Mouse (Mus musculus) lung, embryonic 14.5 days (tissue): ENCODE measurements at regions not wholly inside any gene's neighbourhood (a gene's known extent, or its start where the extent isn't known, plus 50 kb on each side); places are given as distances from the start of the nearest gene placed in this dataset.
"Not testable (repeated sequence)": the region's sequence is repeated elsewhere in the genome, so short reads cannot be mapped to it uniquely, and the experiment has no call there.

Source experiments
- ATAC-seq: fragments of 200-750 bp; cut with Nextera tagmentation; 2 replicates; pipeline ENCODE4 v1.8.0; 2017; ENCODE audit warnings: mild to moderate bottlenecking, moderate TSS enrichment, moderate library complexity; ENCODE audit not compliant: insufficient read depth
- DNase-seq: peaks from one replicate; pipeline ENCODE4 v3.0.0-alpha.2; 2015
- H3K27ac ChIP-seq: fragments of 300-500 bp; sonication (generic); 2 replicates; pipeline ENCODE4 v1.5.1; 2014; ENCODE audit warnings: low read depth, mild to moderate bottlenecking, moderate library complexity
- H3K27me3 ChIP-seq: fragments of 300-500 bp; sonication (generic); 2 replicates; pipeline ENCODE4 v1.6.1; 2014; ENCODE audit warnings: low read length, control low read depth; ENCODE audit not compliant: insufficient read depth
- H3K36me3 ChIP-seq: fragments of 300-500 bp; sonication (generic); 2 replicates; pipeline ENCODE4 v1.6.1; 2014; ENCODE audit warnings: control low read depth; ENCODE audit not compliant: insufficient read depth
- H3K4me1 ChIP-seq: fragments of 300-500 bp; sonication (generic); 2 replicates; pipeline ENCODE4 v1.6.1; 2014; ENCODE audit warnings: antibody characterized with exemption, control low read depth; ENCODE audit not compliant: insufficient read depth
- H3K4me2 ChIP-seq: fragments of 300-500 bp; sonication (generic); 2 replicates; pipeline ENCODE4 v1.6.1; 2014; ENCODE audit warnings: mild to moderate bottlenecking
- H3K4me3 ChIP-seq: fragments of 300-500 bp; sonication (generic); 2 replicates; pipeline ENCODE4 v1.5.1; 2014; ENCODE audit warnings: low read depth, low read length
- H3K9ac ChIP-seq: fragments of 300-500 bp; sonication (generic); 2 replicates; pipeline ENCODE4 v1.6.1; 2014
- H3K9me3 ChIP-seq: fragments of 300-500 bp; sonication (generic); 2 replicates; pipeline ENCODE4 v1.6.1; 2016; ENCODE audit warnings: low read depth, low read length, control low read depth
- CTCF ChIP-seq: IDR thresholded peaks from 2 replicates; pipeline ENCODE4 v1.5.1; 2016; ENCODE audit warnings: antibody characterized with exemption, low read depth
- WGBS: fragments of 180-500 bp; shearing (Covaris S2); extraction: QIAGEN DNeasy Blood & Tissue Kit; methylation state at CpG from one replicate; pipeline ENCODE4 v1.1.7; 2014; 5-methylcytosine and 5-hydroxymethylcytosine counted together

- H3K9me3 ChIP-seq: no peaks in the 10 kb centered on the region
- DNase-seq: no peak
- no peak for TF ChIP-seq CTCF
- no peak overlapping the region for H3K4me2 ChIP-seq
- ATAC-seq: no peak
- no peak overlapping the region for H3K27ac ChIP-seq
- H3K27me3 ChIP-seq: no peaks in the 10 kb centered on the region; the same call in 1 of the 2 replicates
- no peak overlapping the region for H3K4me3 ChIP-seq
- H3K9ac ChIP-seq: no peak overlapping the region
- WGBS: 56% methylated on average over 3 of the region's 3 CpGs
- no peaks in the 10 kb centered on the region for H3K36me3 ChIP-seq
- no peaks in the 10 kb centered on the region for H3K4me1 ChIP-seq
Observed at GRCm38 (mm10) chrX:166809165-166809564, 223.6 kb upstream of the Egfl6 start.

- TF ChIP-seq CTCF: no peak
- ATAC-seq (no peak), DNase-seq (no peak)
- Histone ChIP-seq H3K4me3 (no peak overlapping the region), H3K4me2 (no peak overlapping the region), H3K4me1 (no peaks in the 10 kb centered on the region), H3K36me3 (no peaks in the 10 kb centered on the region), H3K9me3 (no peaks in the 10 kb centered on the region), H3K9ac (no peak overlapping the region), H3K27ac (no peak overlapping the region), H3K27me3 (no peaks in the 10 kb centered on the region; the same call in 1 of the 2 replicates)
- 73% methylated on average over 5 of the region's 5 CpGs for WGBS
Observed at GRCm38 (mm10) chrX:166808207-166808606, 222.7 kb upstream of the Egfl6 start.

GRCm38 (mm10) chrX:166805957-166806356 is 220.4 kb upstream of the Egfl6 start:
- H3K9me3 ChIP-seq: no peaks in the 10 kb centered on the region
- H3K9ac ChIP-seq: no peak overlapping the region
- H3K27ac ChIP-seq: no peak overlapping the region
- H3K4me3 ChIP-seq: no peak overlapping the region
- H3K36me3 ChIP-seq: no peaks in the 10 kb centered on the region
- TF ChIP-seq CTCF: no peak
- no peaks in the 10 kb centered on the region for H3K4me1 ChIP-seq
- ATAC-seq: no peak
- DNase-seq: no peak
- H3K4me2 ChIP-seq: no peak overlapping the region
- no peaks in the 10 kb centered on the region; the same call in 1 of the 2 replicates for H3K27me3 ChIP-seq
- WGBS: 85% methylated on average over 1 of the region's 1 CpGs

- no peak overlapping the region for H3K9ac ChIP-seq
- H3K27ac ChIP-seq: no peak overlapping the region
- ATAC-seq: peak; percentile 35; the same call in 1 of the 2 replicates
- H3K4me2 ChIP-seq: no peak overlapping the region
- no peaks in the 10 kb centered on the region; the same call in 1 of the 2 replicates for H3K27me3 ChIP-seq
- H3K4me1 ChIP-seq: no peaks in the 10 kb centered on the region
- DNase-seq: no peak
- no peak for TF ChIP-seq CTCF
- WGBS: 51% methylated on average over 4 of the region's 4 CpGs
- H3K36me3 ChIP-seq: no peaks in the 10 kb centered on the region
- no peak overlapping the region for H3K4me3 ChIP-seq
- no peaks in the 10 kb centered on the region for H3K9me3 ChIP-seq
Observed at GRCm38 (mm10) chrX:166805480-166805879, 220.0 kb upstream of the Egfl6 start.

GRCm38 (mm10) chrX:166803246-166803645 is 217.7 kb upstream of the Egfl6 start:
- Histone ChIP-seq H3K27me3 (no peaks in the 10 kb centered on the region), H3K4me2 (no peak overlapping the region), H3K27ac (no peak overlapping the region), H3K4me3 (no peak overlapping the region), H3K9me3 (no peaks in the 10 kb centered on the region), H3K9ac (no peak overlapping the region), H3K36me3 (no peaks in the 10 kb centered on the region), H3K4me1 (no peaks in the 10 kb centered on the region)
- no peak for TF ChIP-seq CTCF
- 51% methylated on average over 6 of the region's 6 CpGs for WGBS
- DNase-seq: no peak
- no peak for ATAC-seq

- H3K27ac ChIP-seq: no peak overlapping the region
- no peaks in the 10 kb centered on the region for H3K9me3 ChIP-seq
- ATAC-seq: no peak
- WGBS: 76% methylated on average over 2 of the region's 2 CpGs
- no peak overlapping the region for H3K4me3 ChIP-seq
- H3K9ac ChIP-seq: no peak overlapping the region
- no peaks in the 10 kb centered on the region for H3K4me1 ChIP-seq
- no peaks in the 10 kb centered on the region for H3K36me3 ChIP-seq
- no peak for TF ChIP-seq CTCF
- DNase-seq: no peak
- no peaks in the 10 kb centered on the region for H3K27me3 ChIP-seq
- H3K4me2 ChIP-seq: no peak overlapping the region
Observed at GRCm38 (mm10) chrX:166801017-166801416, 215.5 kb upstream of the Egfl6 start.

- 54% methylated on average over 2 of the region's 2 CpGs for WGBS
- H3K27ac ChIP-seq: no peak overlapping the region
- no peak for TF ChIP-seq CTCF
Observed at GRCm38 (mm10) chrX:166795651-166796050, 210.1 kb upstream of the Egfl6 start.

GRCm38 (mm10) chrX:166789031-166789430 is 203.5 kb upstream of the Egfl6 start:
- H3K4me3 ChIP-seq: no peak overlapping the region
- no peak overlapping the region for H3K27ac ChIP-seq
- no peak overlapping the region for H3K9ac ChIP-seq
- ATAC-seq (no peak), DNase-seq (no peak)
- no peak for TF ChIP-seq CTCF
- WGBS: 68% methylated on average over 3 of the region's 3 CpGs
- H3K4me2 ChIP-seq: no peak overlapping the region
- no peaks in the 10 kb centered on the region for H3K27me3 ChIP-seq
- no peaks in the 10 kb centered on the region for H3K4me1 ChIP-seq
- H3K9me3 ChIP-seq: no peaks in the 10 kb centered on the region
- H3K36me3 ChIP-seq: no peaks in the 10 kb centered on the region

More at GRCm38 (mm10) chrX:166795651-166796050, 210.1 kb upstream of the Egfl6 start:
- no peak for DNase-seq
- H3K27me3 ChIP-seq: no peaks in the 10 kb centered on the region
- no peaks in the 10 kb centered on the region for H3K9me3 ChIP-seq
- H3K4me1 ChIP-seq: no peaks in the 10 kb centered on the region
- H3K4me2 ChIP-seq: no peak overlapping the region
- no peak overlapping the region for H3K9ac ChIP-seq
- ATAC-seq: no peak
- H3K4me3 ChIP-seq: no peak overlapping the region
- no peaks in the 10 kb centered on the region for H3K36me3 ChIP-seq

- not testable (repeated sequence) for H3K4me2 ChIP-seq, H3K4me1 ChIP-seq, H3K9ac ChIP-seq, H3K27ac ChIP-seq, ATAC-seq, DNase-seq, H3K4me3 ChIP-seq, H3K36me3 ChIP-seq, H3K9me3 ChIP-seq, H3K27me3 ChIP-seq
- 73% methylated on average over 1 of the region's 1 CpGs for WGBS
Observed at GRCm38 (mm10) chrX:166787137-166787536, 201.6 kb upstream of the Egfl6 start.
